Mouse (Mus musculus) thymus, adult 18-20 months (tissue): Measurements from ENCODE around the gene Gm4133.
"Not testable (repeated sequence)": the region's sequence is repeated elsewhere in the genome, so short reads cannot be mapped to it uniquely, and the experiment has no call there.

ENCODE experiments used
- DNase-seq, 2 experiments: peaks; one replicate each; pipeline ENCODE4 v3.0.0; 2022; ENCODE audit warnings: mixed read lengths in 2 of 2

The Gm4133 gene

DNA sequence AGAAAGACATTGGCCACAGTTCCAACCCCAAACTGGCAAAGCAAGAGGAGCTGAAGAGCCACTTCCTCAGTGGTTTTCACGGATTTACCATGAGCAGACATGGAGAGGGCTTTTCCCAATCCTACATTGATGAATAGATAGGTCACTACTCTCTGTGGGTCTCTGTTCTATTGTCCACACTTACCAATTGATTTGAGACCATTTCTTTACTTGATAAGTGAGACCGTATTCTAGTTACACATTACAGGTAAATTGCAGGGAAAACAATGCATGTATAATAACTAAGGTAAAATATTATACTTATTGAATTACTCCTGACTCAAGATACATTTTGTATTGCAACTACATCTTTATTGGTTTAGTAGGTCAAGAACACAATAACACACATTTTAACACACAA lies at the start of gene Gm4133:
Gene Gm4133, minus strand, starts transcription at position 101 of the 400 bp plus-strand sequence.
- DNase-seq, result not testable (repeated sequence)

DNA sequence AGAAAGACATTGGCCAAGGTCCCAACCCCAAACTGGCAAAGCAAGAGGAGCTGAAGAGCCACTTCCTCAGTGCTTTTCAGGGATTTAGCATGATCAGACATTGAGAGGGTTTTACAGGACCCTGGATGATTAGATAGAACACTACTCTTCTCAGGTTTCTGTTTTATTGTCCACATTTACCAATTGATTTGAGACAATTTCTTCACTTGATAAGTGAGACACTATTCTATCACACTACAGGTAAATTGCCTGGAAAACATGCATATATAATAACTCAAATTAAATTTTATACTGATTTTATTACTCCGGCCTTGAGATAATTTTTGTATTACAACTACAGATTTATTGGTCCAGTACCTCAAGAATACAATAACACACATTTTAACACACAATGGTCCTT lies 41.4 kb upstream of the Gm4133 start, which contains the start of gene Gm5728:
Gene Gm5728, minus strand, starts transcription at position 101 of the 400 bp plus-strand sequence.
- DNase-seq, result not testable (repeated sequence)
